Mouse (Mus musculus) cerebellum, adult 9-10 months (tissue): ENCODE measurements around the gene Rbfox3.

ENCODE experiments used
- DNase-seq: peaks from one replicate; pipeline ENCODE4 v3.0.0; 2022

Rbfox3 gene

DNA sequence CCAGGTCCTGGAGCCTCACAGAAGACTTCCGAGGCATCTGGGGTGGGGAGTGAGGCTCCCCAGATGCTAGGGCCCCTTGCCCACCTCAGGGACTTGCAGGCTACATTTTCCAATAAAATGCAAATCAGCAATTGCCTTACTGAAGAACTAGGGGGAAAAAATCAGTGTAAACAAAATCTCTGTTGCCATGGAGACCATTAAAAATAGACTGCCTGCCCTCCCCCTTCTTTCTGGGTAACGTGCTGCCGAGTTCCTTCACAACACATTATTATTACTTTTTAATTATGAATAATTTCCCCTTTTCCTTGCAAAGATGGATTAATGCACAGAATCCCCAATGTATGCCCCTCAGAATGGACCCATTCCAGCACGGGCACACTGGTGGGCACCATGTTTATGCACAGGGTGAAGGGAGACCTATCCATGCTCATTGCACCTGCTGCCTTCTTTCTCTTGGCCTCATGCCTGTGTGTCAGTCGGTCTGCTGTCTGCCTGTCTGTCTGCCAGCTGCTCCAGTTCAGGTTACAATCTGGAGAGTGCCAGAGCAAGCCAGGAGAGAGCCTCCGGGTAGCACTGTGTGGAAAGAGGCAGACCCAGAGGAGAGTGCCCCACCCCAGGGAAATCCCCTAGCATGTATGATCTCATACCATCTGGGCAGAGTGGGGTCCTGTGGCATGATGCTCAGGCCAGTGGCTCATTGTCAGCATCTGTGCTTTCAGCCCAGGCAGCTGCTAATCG, 159.3 kb downstream of the Rbfox3 start:
- DNase-seq: peak; percentile 72

- peak; percentile 96 for DNase-seq
Measured at GRCm38 (mm10) chr11:118750745-118751330, 160.6 kb downstream of the Rbfox3 start.

DNA sequence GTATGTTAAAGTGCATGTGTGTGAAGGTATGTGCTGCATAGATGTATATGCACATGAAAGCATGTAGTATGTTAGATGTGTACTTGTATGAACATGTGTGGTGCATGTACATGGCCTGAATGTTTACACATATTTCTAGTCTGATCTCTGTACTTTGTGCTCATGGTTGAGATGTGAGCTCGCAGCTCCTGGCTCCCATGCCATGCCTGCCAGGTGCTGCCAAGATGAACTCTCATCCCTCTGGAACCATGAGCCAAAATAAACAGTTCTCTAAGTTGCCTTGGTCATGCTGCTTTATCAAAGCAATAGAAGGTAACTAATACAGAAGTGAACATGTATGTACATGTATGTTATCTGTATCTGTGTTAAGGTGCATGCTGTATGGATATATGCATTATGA, 161.9 kb downstream of the Rbfox3 start:
- no peak for DNase-seq

DNA sequence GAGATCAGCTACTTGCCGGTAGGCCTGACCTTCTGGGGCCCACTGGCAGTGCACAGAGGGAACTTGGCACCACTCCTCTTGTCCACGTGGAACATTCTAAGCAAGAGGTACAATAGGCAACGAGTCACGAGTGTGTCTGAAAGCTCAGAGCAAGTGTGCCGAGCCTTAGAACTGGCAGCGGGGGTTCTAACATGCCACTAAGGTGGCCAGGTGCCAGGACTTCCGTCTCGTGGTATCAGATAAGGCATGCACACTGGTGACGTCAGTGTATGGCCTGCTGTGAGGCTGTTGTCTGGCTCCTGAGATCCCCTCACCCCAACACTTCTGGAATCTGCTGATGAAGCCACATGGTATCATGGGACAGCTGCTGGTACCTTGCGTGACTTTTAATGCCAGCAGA, 162.8 kb downstream of the Rbfox3 start:
- peak; percentile 74 for DNase-seq

- no peak for DNase-seq
Measured at GRCm38 (mm10) chr11:118745279-118745678, 166.1 kb downstream of the Rbfox3 start.

- DNase-seq: no peak
Measured at GRCm38 (mm10) chr11:118744782-118745181, 166.6 kb downstream of the Rbfox3 start.

- peak; percentile 74 for DNase-seq
Measured at GRCm38 (mm10) chr11:118742762-118743161, 168.6 kb downstream of the Rbfox3 start.

- DNase-seq: no peak
Measured at GRCm38 (mm10) chr11:118741262-118741661, 170.1 kb downstream of the Rbfox3 start.

DNA sequence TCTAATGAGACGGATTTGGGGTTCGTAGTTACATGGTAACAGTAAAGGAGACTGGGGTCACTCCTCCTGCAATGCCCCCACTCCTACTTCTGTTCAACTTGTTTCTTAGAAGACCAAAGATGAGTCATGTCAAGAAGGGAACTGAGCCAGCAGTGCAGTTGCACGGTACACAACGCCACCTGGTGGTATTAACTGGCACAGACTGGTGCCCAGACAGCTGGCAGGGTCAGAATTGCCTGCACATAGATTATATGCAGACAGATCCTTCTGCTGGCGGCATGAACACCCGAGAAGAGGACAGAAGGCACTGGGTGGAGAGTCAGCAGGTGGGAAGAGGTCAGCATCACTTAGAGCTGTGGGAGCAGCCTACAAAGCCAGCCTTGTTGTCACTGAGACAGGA, 171.4 kb downstream of the Rbfox3 start:
- DNase-seq: peak; percentile 92

- DNase-seq: peak; percentile 92
Measured at GRCm38 (mm10) chr11:118738855-118739832, 172.3 kb downstream of the Rbfox3 start.

GRCm38 (mm10) chr11:118738323-118738722, 173.1 kb downstream of the Rbfox3 start:
- DNase-seq: no peak

- no peak for DNase-seq
Measured at GRCm38 (mm10) chr11:118737821-118738220, 173.6 kb downstream of the Rbfox3 start.

DNA sequence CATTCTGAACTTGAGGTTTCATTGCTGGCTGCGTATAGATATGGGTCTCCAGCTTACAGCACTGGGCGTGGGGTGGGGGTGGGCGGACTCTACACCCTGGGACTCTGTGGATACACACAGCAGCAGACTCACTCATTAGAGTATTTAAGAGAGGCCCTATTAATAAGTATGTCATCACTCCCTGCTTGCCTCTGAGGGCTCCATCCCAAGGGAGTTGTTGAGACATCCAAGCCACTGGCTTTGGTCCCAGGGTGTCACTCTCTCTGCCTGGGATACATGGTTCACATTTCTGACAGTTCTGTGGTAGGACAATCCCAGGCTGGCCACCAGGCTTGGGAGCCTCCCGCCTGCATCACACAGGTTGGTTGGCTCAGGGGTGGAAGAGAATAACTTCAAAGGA, 174.4 kb downstream of the Rbfox3 start:
- DNase-seq: no peak

DNA sequence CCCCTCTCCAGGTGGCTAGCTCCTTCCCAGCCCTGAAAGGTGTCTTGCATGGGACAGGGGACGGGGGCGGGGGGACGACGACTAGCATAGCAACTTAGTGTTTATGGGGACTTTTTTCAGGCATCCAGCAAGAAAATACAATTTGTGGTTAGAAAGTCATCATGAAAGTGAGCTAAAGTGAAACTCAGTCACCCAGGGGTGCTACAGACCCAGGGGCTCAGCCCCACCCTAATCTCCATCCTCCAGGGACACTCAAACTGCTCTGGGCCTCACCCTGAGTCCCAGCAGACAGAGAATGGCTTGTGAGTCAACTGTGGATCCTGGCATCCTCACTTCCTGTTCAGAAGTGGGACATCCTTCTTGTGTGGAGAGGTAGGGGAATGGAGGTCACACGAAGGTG, 179.7 kb downstream of the Rbfox3 start:
- no peak for DNase-seq

DNA sequence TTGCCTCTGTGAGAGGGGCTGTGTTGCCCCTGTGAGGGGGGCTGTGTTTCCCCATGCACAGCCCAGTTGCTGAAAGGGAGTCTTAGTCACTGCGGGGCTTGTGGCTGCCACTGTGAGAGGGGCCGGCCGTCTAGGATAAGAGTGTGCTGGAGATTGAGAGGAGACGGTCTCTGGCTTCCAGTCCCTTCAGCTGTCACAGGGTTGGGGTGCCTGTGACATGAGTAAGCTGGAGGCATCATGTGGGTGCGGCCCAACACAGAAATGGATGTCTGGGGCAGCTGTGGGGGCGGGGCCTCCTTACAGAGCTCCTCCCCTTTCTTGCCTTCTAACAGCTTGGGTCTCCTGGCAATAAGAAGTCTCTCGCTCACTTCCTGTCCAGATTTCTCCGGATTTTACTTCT, 182.0 kb downstream of the Rbfox3 start:
- no peak for DNase-seq

GRCm38 (mm10) chr11:118728797-118729196, 182.6 kb downstream of the Rbfox3 start:
- DNase-seq: no peak

GRCm38 (mm10) chr11:118728083-118728551, 183.3 kb downstream of the Rbfox3 start:
- peak; percentile 70 for DNase-seq

DNA sequence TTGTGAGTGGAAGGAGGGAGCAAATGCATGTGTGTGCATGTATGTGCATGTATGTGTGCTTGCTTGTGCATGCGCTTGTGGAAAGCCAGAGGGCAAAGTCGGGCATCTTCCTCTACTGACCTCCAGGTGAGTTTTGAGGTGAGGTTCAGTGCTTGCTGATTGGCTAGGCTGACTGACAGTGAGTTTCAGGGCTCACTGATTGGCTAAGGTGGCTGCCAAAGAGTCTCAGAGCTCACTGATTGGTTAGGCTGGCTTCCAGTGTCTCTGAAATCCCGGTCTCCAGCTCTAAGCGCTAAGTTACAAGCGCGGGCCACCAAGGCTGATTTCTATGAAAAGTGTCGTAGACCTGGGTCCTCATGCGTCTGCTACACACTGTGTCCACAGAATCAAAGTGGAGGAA, 185.0 kb downstream of the Rbfox3 start:
- no peak for DNase-seq

DNA sequence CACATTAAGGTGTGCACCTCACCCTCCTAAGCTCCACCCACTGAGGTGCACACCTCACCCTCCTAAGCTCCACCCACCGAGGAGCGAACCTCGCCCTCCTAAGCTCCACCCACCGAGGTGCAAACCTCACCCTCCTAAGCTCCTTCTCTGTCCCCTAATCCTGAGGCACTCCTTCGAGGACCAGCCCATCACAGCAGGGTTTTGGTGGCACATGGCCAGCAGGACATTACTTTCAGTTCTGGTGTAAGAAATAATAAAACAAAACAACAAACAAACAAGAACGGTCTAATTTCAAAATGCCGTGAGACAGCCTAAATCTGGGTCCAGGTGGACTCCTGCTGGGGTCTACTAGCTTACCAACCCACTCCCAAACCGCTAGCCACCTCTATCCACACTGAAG, 187.0 kb downstream of the Rbfox3 start:
- no peak for DNase-seq

DNA sequence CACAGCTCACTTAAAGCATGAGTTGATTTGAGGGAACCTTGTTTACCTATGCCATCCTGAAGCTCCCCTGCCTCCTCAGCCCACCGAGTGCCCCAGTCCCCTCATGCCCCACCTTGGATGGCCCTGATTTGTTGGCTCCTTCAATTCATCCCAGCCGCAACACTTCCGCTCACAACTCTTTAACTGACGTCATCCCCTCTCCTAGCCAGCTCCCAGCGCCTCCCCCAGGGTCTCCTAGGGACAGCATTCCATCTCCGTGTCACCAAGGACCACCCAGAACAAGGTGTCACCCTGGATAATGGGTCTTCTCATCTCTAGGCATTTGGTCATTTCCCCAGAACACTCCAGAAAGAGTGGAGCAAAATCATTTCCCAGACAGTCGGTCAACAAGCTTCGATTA, 188.2 kb downstream of the Rbfox3 start:
- DNase-seq: no peak

- no peak for DNase-seq
Measured at GRCm38 (mm10) chr11:118721898-118722297, 189.5 kb downstream of the Rbfox3 start.

- peak; percentile 71 for DNase-seq
Measured at GRCm38 (mm10) chr11:118714601-118715524, 196.5 kb downstream of the Rbfox3 start.
